Mouse (Mus musculus): Measurements from ENCODE around the gene Gpr146. TPM values are rescaled to one million over a fixed set of nuclear protein-coding genes. Genes with fewer than 3 reads are reported as not detected.

Gene Gpr146
- polyA plus RNA-seq, 1 experiment = 34.7 TPM

- H3K4me3 ChIP-seq (ENCODE audit: insufficient read depth, low read length) = no peak overlapping the region
- H3K4me1 ChIP-seq (ENCODE audit: control insufficient read depth, insufficient read depth, low read length) = peaks cover 69% of the 10 kb centered on the region
- H3K27ac ChIP-seq (ENCODE audit: insufficient read depth, low read depth, low read length) = peak overlapping the region; percentile 94
- TF ChIP-seq POLR2A (IDR thresholded peaks at IDR 0.05; ENCODE audit: borderline replicate concordance, low read depth, low read length) (no peak), CTCF (IDR thresholded peaks at IDR 0.05; ENCODE audit: low read depth, low read length) (no peak)
Measured at GRCm38 (mm10) chr5:139367884-139368458, 9.5 kb upstream of the Gpr146 start.

- Histone ChIP-seq H3K27ac (ENCODE audit: insufficient read depth, low read depth, low read length) (no peak overlapping the region), H3K4me1 (ENCODE audit: control insufficient read depth, insufficient read depth, low read length) (peaks cover 70% of the 10 kb centered on the region), H3K4me3 (ENCODE audit: insufficient read depth, low read length) (no peak overlapping the region)
- no peak for TF ChIP-seq CTCF (IDR thresholded peaks at IDR 0.05; ENCODE audit: low read depth, low read length)
- no peak for TF ChIP-seq POLR2A (IDR thresholded peaks at IDR 0.05; ENCODE audit: borderline replicate concordance, low read depth, low read length)
Measured at GRCm38 (mm10) chr5:139368638-139369320, 8.7 kb upstream of the Gpr146 start.

- no peak for TF ChIP-seq POLR2A (IDR thresholded peaks at IDR 0.05; ENCODE audit: borderline replicate concordance, low read depth, low read length)
- TF ChIP-seq CTCF (IDR thresholded peaks at IDR 0.05; ENCODE audit: low read depth, low read length) = no peak
- peak overlapping the region; percentile 89 for H3K4me3 ChIP-seq (ENCODE audit: insufficient read depth, low read length)
- peaks cover 76% of the 10 kb centered on the region for H3K4me1 ChIP-seq (ENCODE audit: control insufficient read depth, insufficient read depth, low read length)
- peak overlapping the region; percentile 94 for H3K27ac ChIP-seq (ENCODE audit: insufficient read depth, low read depth, low read length)
Measured at GRCm38 (mm10) chr5:139370336-139370735, 7.2 kb upstream of the Gpr146 start.

GRCm38 (mm10) chr5:139371118-139371517, 6.4 kb upstream of the Gpr146 start:
- peak overlapping the region; percentile 89 for H3K4me3 ChIP-seq (ENCODE audit: insufficient read depth, low read length)
- TF ChIP-seq CTCF (IDR thresholded peaks at IDR 0.05; ENCODE audit: low read depth, low read length) = no peak
- 0 out of 2 replicates have a peak, but pooled peaks have one; percentile 6 for TF ChIP-seq POLR2A (IDR thresholded peaks at IDR 0.05; ENCODE audit: borderline replicate concordance, low read depth, low read length)
- H3K4me1 ChIP-seq (ENCODE audit: control insufficient read depth, insufficient read depth, low read length) = peaks cover 82% of the 10 kb centered on the region
- H3K27ac ChIP-seq (ENCODE audit: insufficient read depth, low read depth, low read length) = peak overlapping the region; percentile 94

- H3K4me1 ChIP-seq (ENCODE audit: control insufficient read depth, insufficient read depth, low read length) = peaks cover 82% of the 10 kb centered on the region
- peak overlapping the region; percentile 94 for H3K27ac ChIP-seq (ENCODE audit: insufficient read depth, low read depth, low read length)
- TF ChIP-seq POLR2A (IDR thresholded peaks at IDR 0.05; ENCODE audit: borderline replicate concordance, low read depth, low read length) (no peak), CTCF (IDR thresholded peaks at IDR 0.05; ENCODE audit: low read depth, low read length) (no peak)
- peak overlapping the region; percentile 89 for H3K4me3 ChIP-seq (ENCODE audit: insufficient read depth, low read length)
Measured at GRCm38 (mm10) chr5:139371631-139372401, 5.7 kb upstream of the Gpr146 start.

- TF ChIP-seq POLR2A (IDR thresholded peaks at IDR 0.05; ENCODE audit: borderline replicate concordance, low read depth, low read length) (no peak), CTCF (IDR thresholded peaks at IDR 0.05; ENCODE audit: low read depth, low read length) (no peak)
- Histone ChIP-seq H3K4me1 (ENCODE audit: control insufficient read depth, insufficient read depth, low read length) (peaks cover 77% of the 10 kb centered on the region), H3K27ac (ENCODE audit: insufficient read depth, low read depth, low read length) (peak overlapping the region; percentile 76), H3K4me3 (ENCODE audit: insufficient read depth, low read length) (no peak overlapping the region)
Measured at GRCm38 (mm10) chr5:139373126-139373525, 4.4 kb upstream of the Gpr146 start.

- Histone ChIP-seq H3K27ac (ENCODE audit: insufficient read depth, low read depth, low read length) (peak overlapping the region; percentile 43), H3K4me1 (ENCODE audit: control insufficient read depth, insufficient read depth, low read length) (peaks cover 73% of the 10 kb centered on the region), H3K4me3 (ENCODE audit: insufficient read depth, low read length) (no peak overlapping the region)
- TF ChIP-seq POLR2A (IDR thresholded peaks at IDR 0.05; ENCODE audit: borderline replicate concordance, low read depth, low read length) = no peak
- no peak for TF ChIP-seq CTCF (IDR thresholded peaks at IDR 0.05; ENCODE audit: low read depth, low read length)
Measured at GRCm38 (mm10) chr5:139373889-139374444, 3.5 kb upstream of the Gpr146 start.

- Histone ChIP-seq H3K4me3 (ENCODE audit: insufficient read depth, low read length) (no peak overlapping the region), H3K4me1 (ENCODE audit: control insufficient read depth, insufficient read depth, low read length) (peaks cover 74% of the 10 kb centered on the region), H3K27ac (ENCODE audit: insufficient read depth, low read depth, low read length) (peak overlapping the region; percentile 43)
- TF ChIP-seq POLR2A (IDR thresholded peaks at IDR 0.05; ENCODE audit: borderline replicate concordance, low read depth, low read length) (no peak), CTCF (IDR thresholded peaks at IDR 0.05; ENCODE audit: low read depth, low read length) (no peak)
Measured at GRCm38 (mm10) chr5:139374841-139375240, 2.7 kb upstream of the Gpr146 start.

GRCm38 (mm10) chr5:139378271-139378556, 717 bp downstream of the Gpr146 start:
- H3K4me1 ChIP-seq (ENCODE audit: control insufficient read depth, insufficient read depth, low read length) = peaks cover 61% of the 10 kb centered on the region
- TF ChIP-seq POLR2A (IDR thresholded peaks at IDR 0.05; ENCODE audit: borderline replicate concordance, low read depth, low read length) (no peak), CTCF (IDR thresholded peaks at IDR 0.05; ENCODE audit: low read depth, low read length) (no peak)
- peak overlapping the region; percentile 98 for H3K27ac ChIP-seq (ENCODE audit: insufficient read depth, low read depth, low read length)
- peak overlapping the region; percentile 51 for H3K4me3 ChIP-seq (ENCODE audit: insufficient read depth, low read length)

All from bone marrow macrophage, adult 2 months (primary cell).